Mouse (Mus musculus): ENCODE measurements around the gene Kcnn3.

Gene Kcnn3

GRCm38 (mm10) chr3:89521503-89521854, 1.5 kb downstream of the Kcnn3 start:
- DNase-seq = no peak

GRCm38 (mm10) chr3:89522450-89523128, 2.6 kb downstream of the Kcnn3 start:
- peak; percentile 28 for DNase-seq

GRCm38 (mm10) chr3:89526298-89527090, 6.5 kb downstream of the Kcnn3 start:
- no peak for DNase-seq

- DNase-seq = no peak
Observed at GRCm38 (mm10) chr3:89529796-89530195, 9.8 kb downstream of the Kcnn3 start.

- DNase-seq = no peak
Observed at GRCm38 (mm10) chr3:89534566-89535097, 14.7 kb downstream of the Kcnn3 start.

GRCm38 (mm10) chr3:89535147-89535546, 15.2 kb downstream of the Kcnn3 start:
- no peak for DNase-seq

GRCm38 (mm10) chr3:89539036-89539739, 19.2 kb downstream of the Kcnn3 start:
- no peak for DNase-seq

- no peak for DNase-seq
Observed at GRCm38 (mm10) chr3:89539740-89540370, 19.9 kb downstream of the Kcnn3 start.

- no peak for DNase-seq
Observed at GRCm38 (mm10) chr3:89540371-89540743, 20.4 kb downstream of the Kcnn3 start.

GRCm38 (mm10) chr3:89546951-89547350, 27.0 kb downstream of the Kcnn3 start:
- peak; percentile 22 for DNase-seq

- no peak for DNase-seq
Observed at GRCm38 (mm10) chr3:89548805-89549204, 28.8 kb downstream of the Kcnn3 start.

GRCm38 (mm10) chr3:89549488-89549887, 29.5 kb downstream of the Kcnn3 start:
- no peak for DNase-seq

GRCm38 (mm10) chr3:89551880-89552279, 31.9 kb downstream of the Kcnn3 start:
- DNase-seq = no peak

- DNase-seq = no peak
Observed at GRCm38 (mm10) chr3:89553432-89553831, 33.5 kb downstream of the Kcnn3 start.

GRCm38 (mm10) chr3:89553946-89554345, 34.0 kb downstream of the Kcnn3 start:
- no peak for DNase-seq

GRCm38 (mm10) chr3:89554587-89554986, 34.6 kb downstream of the Kcnn3 start:
- no peak for DNase-seq

- no peak for DNase-seq
Observed at GRCm38 (mm10) chr3:89557811-89558210, 37.8 kb downstream of the Kcnn3 start.

- DNase-seq = peak; percentile 38
Observed at GRCm38 (mm10) chr3:89558972-89559910, 39.3 kb downstream of the Kcnn3 start.

GRCm38 (mm10) chr3:89561386-89561785, 41.4 kb downstream of the Kcnn3 start:
- no peak for DNase-seq

GRCm38 (mm10) chr3:89565371-89565770, 45.4 kb downstream of the Kcnn3 start:
- DNase-seq = peak; percentile 47

- DNase-seq = no peak
Observed at GRCm38 (mm10) chr3:89569058-89569457, 49.1 kb downstream of the Kcnn3 start.
